Mouse (Mus musculus) adipocyte (in vitro differentiated cells): Measurements from ENCODE around the gene Pcsk6.
A peak's percentile ranks its signal among the peaks of the same experiment; 100 is the strongest.

ENCODE experiments used
- DNase-seq: peaks from one replicate; pipeline ENCODE4 v3.0.0-alpha.2; 2016; ENCODE audit warnings: low spot score

Gene Pcsk6

GRCm38 (mm10) chr7:65940988-65941387, 79.5 kb downstream of the Pcsk6 start:
- DNase-seq, result no peak

- no peak for DNase-seq
Measured at GRCm38 (mm10) chr7:65945342-65945993, 83.9 kb downstream of the Pcsk6 start.

GRCm38 (mm10) chr7:65946397-65946796, 84.9 kb downstream of the Pcsk6 start:
- DNase-seq, result no peak

- DNase-seq, result no peak
Measured at GRCm38 (mm10) chr7:65948891-65949290, 87.4 kb downstream of the Pcsk6 start.

- DNase-seq, result no peak
Measured at GRCm38 (mm10) chr7:65954583-65954982, 93.0 kb downstream of the Pcsk6 start.

GRCm38 (mm10) chr7:65955304-65956220, 94.0 kb downstream of the Pcsk6 start:
- no peak for DNase-seq

- no peak for DNase-seq
Measured at GRCm38 (mm10) chr7:65957245-65957644, 95.7 kb downstream of the Pcsk6 start.

- DNase-seq, result no peak
Measured at GRCm38 (mm10) chr7:65958105-65958504, 96.6 kb downstream of the Pcsk6 start.

- DNase-seq, result peak; percentile 32
Measured at GRCm38 (mm10) chr7:65959221-65959924, 97.8 kb downstream of the Pcsk6 start.

GRCm38 (mm10) chr7:65962611-65963010, 101.1 kb downstream of the Pcsk6 start:
- no peak for DNase-seq

- no peak for DNase-seq
Measured at GRCm38 (mm10) chr7:65964398-65964797, 102.9 kb downstream of the Pcsk6 start.

GRCm38 (mm10) chr7:65971301-65971700, 109.8 kb downstream of the Pcsk6 start:
- no peak for DNase-seq

- DNase-seq, result no peak
Measured at GRCm38 (mm10) chr7:65977286-65977685, 115.8 kb downstream of the Pcsk6 start.

- no peak for DNase-seq
Measured at GRCm38 (mm10) chr7:65977977-65978376, 116.4 kb downstream of the Pcsk6 start.

- peak; percentile 15 for DNase-seq
Measured at GRCm38 (mm10) chr7:65978996-65979823, 117.7 kb downstream of the Pcsk6 start.

GRCm38 (mm10) chr7:65980000-65980399, 118.5 kb downstream of the Pcsk6 start:
- DNase-seq, result no peak

GRCm38 (mm10) chr7:65982057-65982456, 120.5 kb downstream of the Pcsk6 start:
- DNase-seq, result no peak

GRCm38 (mm10) chr7:65988249-65988648, 126.7 kb downstream of the Pcsk6 start:
- DNase-seq, result no peak

- no peak for DNase-seq
Measured at GRCm38 (mm10) chr7:65988709-65989108, 127.2 kb downstream of the Pcsk6 start.

GRCm38 (mm10) chr7:65992329-65992728, 130.8 kb downstream of the Pcsk6 start:
- no peak for DNase-seq

- no peak for DNase-seq
Measured at GRCm38 (mm10) chr7:65993410-65993809, 131.9 kb downstream of the Pcsk6 start.
